In the genomic region with DNA sequence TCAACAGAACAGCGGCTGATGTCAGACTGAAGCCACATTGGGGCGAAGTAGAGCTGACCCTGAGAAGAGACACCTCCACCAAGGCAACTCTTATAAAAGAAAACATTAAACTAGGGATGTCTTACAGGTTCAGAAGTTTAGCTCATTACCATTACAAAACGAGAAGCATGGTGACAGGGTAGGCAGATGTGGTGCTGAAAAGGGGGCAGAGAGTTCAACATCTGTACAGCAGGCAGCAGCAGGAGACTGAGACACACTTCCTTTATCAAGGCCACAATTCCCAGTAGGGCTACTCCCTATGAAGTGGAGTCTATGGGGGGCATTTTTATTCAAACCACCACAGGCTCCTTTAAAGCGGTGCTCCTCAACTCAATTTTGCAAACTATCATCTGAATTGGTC, we compare ENCODE assay signal across 19 mouse cellular contexts.
"Had no signal": no experiment of that assay in that cellular context is flagged by ENCODE, and none has a peak within 500 bp of the region (broad histone marks: within the 10 kb centered on the region; RNA-seq: fewer than 3 reads in every experiment).

No protein-coding gene starts in this region.

- ATAC-seq: midbrain, embryonic 16.5 days had no signal

- H3K4me3 ChIP-seq: liver, embryonic 15.5 days; midbrain, embryonic 10.5 days; midbrain, embryonic 12.5 days; myocyte; neural tube, embryonic 13.5 days; neural tube, embryonic 15.5 days; stomach, embryonic 15.5 days had no signal

- H3K36me3 ChIP-seq: liver, embryonic 15.5 days; midbrain, embryonic 10.5 days; midbrain, embryonic 12.5 days; neural tube, embryonic 13.5 days; neural tube, embryonic 15.5 days; stomach, embryonic 15.5 days had no signal

- H3K9me3 ChIP-seq: liver, embryonic 15.5 days; midbrain, embryonic 10.5 days; midbrain, embryonic 12.5 days; neural tube, embryonic 13.5 days; neural tube, embryonic 15.5 days; stomach, embryonic 15.5 days had no signal

- H3K27ac ChIP-seq: liver, embryonic 15.5 days; midbrain, embryonic 10.5 days; midbrain, embryonic 12.5 days; neural tube, embryonic 13.5 days; neural tube, embryonic 15.5 days; stomach, embryonic 15.5 days; stomach, postnatal 0 days had no signal

- H3K27me3 ChIP-seq: liver, embryonic 15.5 days; midbrain, embryonic 12.5 days; neural tube, embryonic 13.5 days; neural tube, embryonic 15.5 days; stomach, embryonic 15.5 days had no signal

- DNase-seq: lung, adult 18-20 months; lung, embryonic 14.5 days; lung, postnatal 10 days; lung, postnatal 4 days; midbrain, embryonic 14.5 days; right cerebral cortex, adult 18-20 months; right cerebral cortex, postnatal 14 days; thymus, adult 2 months; thymus, postnatal 25 days; thymus, postnatal 4 days had no signal
